Mouse (Mus musculus) midbrain, embryonic 11.5 days (tissue): ENCODE results near the gene Zfp715. TPM values are rescaled to one million over a fixed set of nuclear protein-coding genes. Genes with fewer than 3 reads are reported as not detected.
"Not testable (repeated sequence)": the region's sequence is repeated elsewhere in the genome, so short reads cannot be mapped to it uniquely, and the experiment has no call there.

ENCODE experiments used
- ATAC-seq: fragments of 200-750 bp; cut with Nextera tagmentation; 2 replicates; pipeline ENCODE4 v1.8.0; 2017; ENCODE audit warnings: moderate TSS enrichment, moderate library complexity; ENCODE audit not compliant: low FRiP score
- DNase-seq: peaks from one replicate; pipeline ENCODE4 v3.0.0; 2015; ENCODE audit warnings: low spot score; ENCODE audit errors: missing footprints
- H3K27ac ChIP-seq: fragments of 300-500 bp; sonication (generic); 2 replicates; pipeline ENCODE4 v1.5.1; 2014; ENCODE audit warnings: low read depth, low read length
- H3K27me3 ChIP-seq: fragments of 300-500 bp; sonication (generic); 2 replicates; pipeline ENCODE4 v1.6.1; 2014; ENCODE audit warnings: mild to moderate bottlenecking, low read length, moderate library complexity, mixed read lengths; ENCODE audit not compliant: control insufficient read depth, insufficient read depth
- H3K36me3 ChIP-seq: fragments of 300-500 bp; sonication (generic); 2 replicates; pipeline ENCODE4 v1.6.1; 2014; ENCODE audit warnings: mild to moderate bottlenecking, low read length, moderate library complexity, mixed read lengths; ENCODE audit not compliant: control insufficient read depth, insufficient read depth
- H3K4me1 ChIP-seq: fragments of 300-500 bp; sonication (generic); 2 replicates; pipeline ENCODE4 v1.6.1; 2014; ENCODE audit warnings: low read length; ENCODE audit not compliant: control insufficient read depth, insufficient read depth
- H3K4me2 ChIP-seq: fragments of 300-500 bp; sonication (generic); 2 replicates; pipeline ENCODE4 v1.6.1; 2014; ENCODE audit warnings: mild to moderate bottlenecking, moderate library complexity
- H3K4me3 ChIP-seq: fragments of 300-500 bp; sonication (generic); 2 replicates; pipeline ENCODE4 v1.5.1; 2014; ENCODE audit warnings: low read depth, low read length
- H3K9ac ChIP-seq: fragments of 300-500 bp; sonication (generic); 2 replicates; pipeline ENCODE4 v1.6.1; 2014; ENCODE audit warnings: low read length
- H3K9me3 ChIP-seq: fragments of 300-500 bp; sonication (generic); 2 replicates; pipeline ENCODE4 v1.6.1; 2016; ENCODE audit warnings: low read length; ENCODE audit not compliant: control insufficient read depth
- WGBS: fragments of 180-500 bp; shearing (Covaris S2); extraction: QIAGEN DNeasy Blood & Tissue Kit; methylation state at CpG from one replicate; pipeline ENCODE4 v1.1.7; 2014; 5-methylcytosine and 5-hydroxymethylcytosine counted together
- polyA plus RNA-seq: library from polyadenylated mRNA; unstranded; fragments of >200 nt; fragmentation: Nextera tagmentation; extraction: Ambion mirVana; gene quantifications from 2 replicates; pipeline ENCODE4 v1.2.1, GENCODE M21; 2014

Gene Zfp715
- polyA plus RNA-seq, 1 experiment from 2014 or later: 14.9 TPM

DNA sequence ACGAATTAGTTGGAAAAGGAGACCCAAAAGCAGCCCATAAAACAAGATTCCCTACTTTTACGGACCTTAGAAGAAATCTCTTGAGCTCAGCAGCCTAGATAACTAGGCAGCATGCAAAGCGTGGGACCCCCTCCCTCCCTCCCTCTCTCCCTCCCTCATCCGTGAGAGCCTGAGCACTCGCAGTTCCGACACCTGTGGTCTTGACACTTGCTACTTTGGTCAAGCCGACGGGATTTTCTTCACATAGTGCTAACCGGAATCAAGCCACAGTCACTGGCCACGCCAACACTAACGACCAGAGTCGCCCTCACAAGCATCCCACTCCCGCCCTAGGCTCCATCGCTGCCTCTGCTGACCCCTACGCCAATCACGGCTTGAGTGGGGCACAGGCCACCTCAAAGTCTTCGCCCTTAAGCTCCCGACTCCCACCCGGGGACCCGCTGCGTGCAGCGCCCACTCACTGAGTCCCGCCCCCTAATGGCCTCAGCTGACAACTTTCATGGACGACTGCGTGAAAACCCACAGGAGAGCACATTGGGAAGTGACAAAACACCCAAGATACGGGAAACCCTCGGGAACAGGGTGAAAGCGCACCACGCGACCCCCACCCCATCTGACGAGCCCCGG lies 595 bp downstream of the Zfp715 start:
- Histone ChIP-seq H3K9me3 (no peaks in the 10 kb centered on the region), H3K4me3 (peak overlapping the region; percentile 76), H3K9ac (peak overlapping the region; percentile 78), H3K27ac (peak overlapping the region; percentile 50; the same call in 1 of the 2 replicates), H3K27me3 (no peaks in the 10 kb centered on the region), H3K4me2 (peak overlapping the region; percentile 74), H3K4me1 (peaks cover 8% of the 10 kb centered on the region), H3K36me3 (no peaks in the 10 kb centered on the region; the same call in 1 of the 2 replicates)
- DNase-seq (no peak), ATAC-seq (peak; percentile 80)
- WGBS: 1% methylated on average over 32 of the region's 32 CpGs

DNA sequence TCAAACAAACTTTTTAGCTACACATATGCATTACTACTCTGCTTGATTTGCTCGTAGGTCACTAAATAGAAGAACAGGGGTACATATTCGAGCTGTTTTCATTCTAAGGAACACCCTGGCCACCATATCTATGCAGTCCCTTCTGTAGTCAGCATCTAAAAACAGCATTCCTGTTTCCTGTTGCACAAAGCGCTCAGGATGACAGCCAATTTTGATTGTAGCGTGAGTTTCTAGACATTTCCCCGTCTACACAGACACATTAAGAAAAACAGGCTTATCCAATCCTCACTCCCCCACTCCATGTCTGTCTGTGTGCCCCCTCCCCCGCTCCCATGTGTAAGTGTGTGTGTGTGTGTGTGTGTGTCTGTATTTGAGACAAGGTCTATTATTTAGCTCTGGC lies 1.5 kb downstream of the Zfp715 start:
- 87% methylated on average over 6 of the region's 6 CpGs for WGBS

DNA sequence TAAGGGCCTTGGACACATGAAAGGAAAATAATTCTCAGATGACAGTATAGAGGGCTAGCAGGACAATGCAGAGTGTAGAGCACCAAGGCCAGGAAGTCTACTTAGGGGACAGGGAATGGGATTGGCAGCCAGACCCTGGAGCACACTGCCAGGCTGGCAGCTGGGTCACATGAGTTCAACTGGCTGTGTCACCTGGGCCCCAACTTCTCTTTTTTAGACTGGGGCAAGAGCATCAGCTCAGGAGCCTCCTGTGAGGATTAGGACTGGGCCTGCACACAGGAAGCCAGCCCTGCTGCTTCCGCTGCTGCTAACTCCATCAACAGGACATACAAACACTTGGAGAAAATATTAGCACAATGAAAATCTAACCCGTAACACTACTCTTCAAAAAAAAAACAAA lies 4.0 kb downstream of the Zfp715 start:
- 87% methylated on average over 2 of the region's 2 CpGs for WGBS
- Histone ChIP-seq H3K4me3 (no peak overlapping the region), H3K27ac (no peak overlapping the region), H3K27me3 (no peaks in the 10 kb centered on the region), H3K9ac (no peak overlapping the region), H3K4me1 (peaks cover 8% of the 10 kb centered on the region), H3K9me3 (no peaks in the 10 kb centered on the region), H3K4me2 (no peak overlapping the region), H3K36me3 (no peaks in the 10 kb centered on the region; the same call in 1 of the 2 replicates)
- DNase-seq (no peak), ATAC-seq (no peak)

More for the DNA sequence above, 1.5 kb downstream of the Zfp715 start:
- DNase-seq (no peak), ATAC-seq (no peak)
- peaks cover 8% of the 10 kb centered on the region for H3K4me1 ChIP-seq
- no peaks in the 10 kb centered on the region for H3K27me3 ChIP-seq
- no peak overlapping the region for H3K4me3 ChIP-seq
- no peak overlapping the region for H3K27ac ChIP-seq
- H3K36me3 ChIP-seq: no peaks in the 10 kb centered on the region; the same call in 1 of the 2 replicates
- no peaks in the 10 kb centered on the region for H3K9me3 ChIP-seq
- H3K9ac ChIP-seq: no peak overlapping the region
- H3K4me2 ChIP-seq: no peak overlapping the region; the same call in 1 of the 2 replicates

DNA sequence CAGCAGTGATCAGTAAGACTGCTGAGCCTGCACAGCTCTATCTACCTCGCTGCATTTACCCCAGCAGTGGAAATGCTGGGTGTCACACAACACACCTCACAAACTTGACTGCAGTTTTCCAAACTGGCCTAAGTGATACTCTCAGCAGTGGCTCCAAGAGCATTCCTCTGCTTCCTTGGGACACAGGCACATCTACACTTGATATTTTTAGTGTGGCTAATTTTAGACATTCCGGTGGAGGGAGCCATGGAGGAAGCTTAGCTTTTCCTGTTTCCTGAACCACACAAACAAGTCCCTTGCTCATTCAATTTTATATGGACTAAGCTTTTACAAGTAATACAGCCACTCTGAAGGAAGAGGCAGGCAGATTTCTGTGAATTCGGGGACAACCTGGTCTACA lies 7.9 kb downstream of the Zfp715 start:
- no peaks in the 10 kb centered on the region for H3K4me1 ChIP-seq
- no peaks in the 10 kb centered on the region for H3K27me3 ChIP-seq
- H3K9me3 ChIP-seq: no peaks in the 10 kb centered on the region
- H3K9ac ChIP-seq: no peak overlapping the region
- DNase-seq (no peak), ATAC-seq (no peak)
- H3K36me3 ChIP-seq: peaks cover 4% of the 10 kb centered on the region
- no peak overlapping the region for H3K27ac ChIP-seq
- WGBS: 87% methylated on average over 3 of the region's 3 CpGs
- no peak overlapping the region for H3K4me3 ChIP-seq
- no peak overlapping the region for H3K4me2 ChIP-seq

DNA sequence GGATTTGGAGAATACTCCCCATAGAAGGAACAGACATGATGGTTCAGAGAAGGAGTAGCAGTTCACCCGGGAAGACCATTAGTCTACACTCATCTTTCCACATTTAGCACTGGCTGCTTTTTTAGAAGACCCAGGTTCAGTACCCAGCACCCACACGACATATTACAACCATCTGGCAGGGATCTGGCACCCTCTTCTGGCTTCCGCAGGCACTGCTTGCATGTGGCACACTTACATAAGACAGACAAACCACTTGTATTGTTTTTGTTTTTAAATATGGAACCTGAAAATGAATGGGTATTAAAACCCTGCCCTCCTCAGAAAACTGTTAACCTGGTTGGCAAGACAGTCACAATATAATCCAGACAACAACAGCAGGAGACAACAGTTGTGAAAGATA lies 21.6 kb downstream of the Zfp715 start:
- no peaks in the 10 kb centered on the region for H3K27me3 ChIP-seq
- H3K27ac ChIP-seq: no peak overlapping the region
- no peaks in the 10 kb centered on the region for H3K4me1 ChIP-seq
- WGBS: 91% methylated on average over 3 of the region's 3 CpGs
- H3K4me2 ChIP-seq: no peak overlapping the region
- ATAC-seq (no peak), DNase-seq (no peak)
- H3K4me3 ChIP-seq: no peak overlapping the region
- H3K9ac ChIP-seq: no peak overlapping the region
- no peaks in the 10 kb centered on the region for H3K36me3 ChIP-seq
- no peaks in the 10 kb centered on the region for H3K9me3 ChIP-seq

DNA sequence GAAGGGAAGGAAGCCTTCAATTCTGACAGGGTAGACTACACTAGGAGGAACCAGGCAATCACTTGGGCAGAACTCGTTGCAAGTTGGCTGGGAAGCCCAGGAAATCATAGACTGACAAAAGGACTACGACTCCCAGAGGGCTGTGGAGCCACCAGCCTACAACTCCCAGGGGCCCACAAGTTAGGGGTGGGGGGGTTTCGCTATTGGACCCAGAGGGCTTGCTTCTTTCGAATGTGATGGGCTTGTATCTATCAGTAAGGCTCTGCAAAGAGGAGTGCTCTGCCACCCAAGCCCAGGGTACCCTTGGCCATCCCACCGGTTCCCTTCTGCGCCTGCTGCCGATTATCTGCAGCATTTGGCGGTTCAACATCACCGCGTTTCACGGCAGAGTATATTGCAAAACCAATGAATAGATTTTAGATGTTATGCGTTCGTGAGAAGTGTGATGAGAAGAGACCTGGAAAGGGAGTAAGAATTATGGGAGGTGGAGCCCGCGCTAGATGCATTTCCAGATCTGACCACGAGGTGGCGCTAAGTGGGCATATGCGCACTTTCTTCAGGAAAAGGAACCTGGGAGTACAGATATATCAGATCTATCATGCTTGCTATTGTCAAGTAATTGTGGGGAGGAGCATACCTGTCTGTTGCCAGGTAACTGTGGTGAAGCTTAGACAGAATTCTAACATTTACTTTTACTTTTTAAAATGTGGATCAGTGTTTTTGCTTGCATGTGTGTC lies 30.1 kb downstream of the Zfp715 start:
- H3K4me3 ChIP-seq: peak overlapping the region; percentile 18; the same call in 1 of the 2 replicates
- DNase-seq (peak; percentile 98), ATAC-seq (peak; percentile 75)
- no peaks in the 10 kb centered on the region for H3K27me3 ChIP-seq
- no peak overlapping the region for H3K27ac ChIP-seq
- WGBS: 10% methylated on average over 18 of the region's 18 CpGs
- 0 out of 2 replicates have a peak overlapping the region, but pooled peaks have one; percentile 21 for H3K9ac ChIP-seq
- H3K9me3 ChIP-seq: no peaks in the 10 kb centered on the region
- H3K4me1 ChIP-seq: no peaks in the 10 kb centered on the region
- H3K4me2 ChIP-seq: peak overlapping the region; percentile 30; the same call in 1 of the 2 replicates
- no peaks in the 10 kb centered on the region for H3K36me3 ChIP-seq

DNA sequence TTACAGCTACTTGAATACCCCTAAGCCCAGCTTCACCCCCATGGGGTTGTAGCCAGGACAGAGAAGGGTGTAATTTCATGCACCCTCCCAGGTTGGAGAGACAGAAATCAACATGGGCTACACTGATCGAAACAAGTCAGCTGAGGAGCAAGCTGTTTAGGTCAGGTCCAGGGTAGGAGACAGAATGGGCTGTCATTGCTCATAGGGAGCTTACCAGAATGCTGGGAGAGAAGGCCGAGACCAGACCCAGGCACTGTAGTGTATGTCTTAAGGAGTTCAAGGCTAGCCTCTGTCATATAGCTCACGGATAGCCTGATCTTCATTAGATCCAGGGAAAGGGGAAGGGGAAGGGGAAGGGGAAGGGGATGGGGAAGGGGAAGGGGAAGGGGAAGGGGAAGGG lies 30.6 kb downstream of the Zfp715 start:
- Histone ChIP-seq H3K4me1 (no peaks in the 10 kb centered on the region), H3K4me2 (no peak overlapping the region), H3K9ac (no peak overlapping the region), H3K4me3 (no peak overlapping the region), H3K36me3 (no peaks in the 10 kb centered on the region), H3K9me3 (no peaks in the 10 kb centered on the region), H3K27me3 (no peaks in the 10 kb centered on the region), H3K27ac (no peak overlapping the region)
- ATAC-seq (0 out of 2 replicates have a peak, but pooled peaks have one; percentile 28), DNase-seq (no peak)
- WGBS: 71% methylated on average over 3 of the region's 3 CpGs

DNA sequence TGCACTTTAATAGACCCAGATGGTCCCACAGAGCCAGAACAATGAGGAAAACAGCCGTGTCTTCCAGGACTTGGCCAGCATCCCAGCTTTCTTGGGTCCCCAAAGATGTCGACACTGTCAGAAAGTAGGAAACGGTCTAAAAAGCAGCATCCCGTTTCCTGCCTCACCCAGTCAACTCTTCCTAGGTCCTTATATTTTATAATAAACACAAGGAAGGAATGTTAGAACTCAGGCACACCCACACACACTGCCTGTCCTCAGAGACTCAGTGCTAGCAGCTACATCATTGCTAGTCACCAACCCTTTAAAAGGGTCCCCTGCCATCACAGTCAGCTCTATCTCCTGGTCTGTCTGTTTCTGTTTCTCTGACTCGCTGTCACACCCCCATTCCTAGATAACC lies 35.7 kb downstream of the Zfp715 start:
- WGBS: 66% methylated on average over 5 of the region's 5 CpGs
- no peaks in the 10 kb centered on the region for H3K27me3 ChIP-seq
- ATAC-seq (no peak), DNase-seq (no peak)
- peaks cover 3% of the 10 kb centered on the region; the same call in 1 of the 2 replicates for H3K9me3 ChIP-seq
- H3K9ac ChIP-seq: no peak overlapping the region
- H3K27ac ChIP-seq: no peak overlapping the region
- H3K4me1 ChIP-seq: no peaks in the 10 kb centered on the region
- H3K36me3 ChIP-seq: no peaks in the 10 kb centered on the region
- H3K4me2 ChIP-seq: no peak overlapping the region
- H3K4me3 ChIP-seq: no peak overlapping the region

DNA sequence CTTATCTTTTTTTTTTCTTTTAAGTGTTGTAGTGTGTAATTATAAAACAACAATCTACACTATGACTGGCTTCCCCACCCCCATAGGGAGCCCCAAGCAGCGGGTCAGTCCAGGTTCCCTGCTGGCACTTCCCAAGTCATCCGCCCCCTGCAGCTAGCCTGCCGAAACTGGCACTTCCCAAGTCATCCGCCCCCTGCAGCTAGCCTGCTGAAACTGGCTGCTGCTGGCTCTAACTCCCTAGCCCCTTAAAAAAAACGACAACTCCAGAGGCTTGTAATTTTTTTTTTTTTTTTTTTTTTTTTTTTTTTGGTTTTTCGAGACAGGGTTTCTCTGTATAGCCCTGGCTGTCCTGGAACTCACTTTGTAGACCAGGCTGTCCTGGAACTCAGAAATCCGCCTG lies 36.9 kb downstream of the Zfp715 start:
- H3K27me3 ChIP-seq, H3K4me3 ChIP-seq, H3K36me3 ChIP-seq, H3K4me2 ChIP-seq, H3K27ac ChIP-seq, H3K4me1 ChIP-seq, DNase-seq, H3K9ac ChIP-seq, H3K9me3 ChIP-seq, ATAC-seq: not testable (repeated sequence)
- 49% methylated on average over 6 of the region's 7 CpGs for WGBS
